Mouse (Mus musculus) bone marrow, adult 2 months (tissue): ENCODE measurements around the gene Mlkl.

Experiments used
- CTCF ChIP-seq: fragments of 200-500 bp; IDR thresholded peaks from 2 replicates; pipeline ENCODE4 v1.5.1; 2011; ENCODE audit warnings: low read length, control low read depth; ENCODE audit not compliant: control insufficient read depth, insufficient read depth
- POLR2A ChIP-seq: fragments of 200-500 bp; IDR thresholded peaks from 2 replicates; pipeline ENCODE4 v1.6.1; 2011; ENCODE audit warnings: low read depth, mild to moderate bottlenecking, control low read depth, low read length, borderline replicate concordance; ENCODE audit not compliant: control insufficient read depth

DNA sequence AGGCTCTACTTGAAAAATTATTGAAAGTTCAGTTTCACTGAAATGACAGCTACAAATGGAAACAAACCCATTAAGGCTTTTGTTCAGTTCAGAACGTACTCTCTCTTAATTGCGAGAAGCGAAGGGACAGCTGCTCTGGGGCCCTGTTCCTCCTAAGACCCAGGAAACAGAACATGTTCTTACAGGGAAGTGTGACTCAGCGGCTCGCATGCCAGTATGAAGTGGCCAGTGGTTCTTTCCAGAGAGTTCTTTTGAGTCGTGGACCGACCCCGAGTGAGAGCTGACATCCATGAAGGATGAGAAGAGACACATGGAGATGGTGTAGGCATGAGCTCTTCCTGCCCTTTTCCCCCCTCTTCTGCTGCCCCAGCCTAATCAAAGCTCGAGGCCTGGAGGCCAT, 31.7 kb upstream of the Mlkl start:
- TF ChIP-seq CTCF (no peak), POLR2A (no peak)
